Mouse (Mus musculus): ENCODE data around the gene Zfp146.
"Not testable (repeated sequence)": the region's sequence is repeated elsewhere in the genome, so short reads cannot be mapped to it uniquely, and the experiment has no call there.

The Zfp146 gene

GRCm38 (mm10) chr7:30169583-30170282 is at the start of gene Zfp146:
Gene Zfp146 (minus strand): TSS chr7:30169750.
- DNase-seq (ENCODE audit: low read depth, low spot score) = peak; percentile 95

- no peak for DNase-seq (ENCODE audit: low read depth, low spot score)
Measured at GRCm38 (mm10) chr7:30217277-30217676, 47.7 kb upstream of the Zfp146 start.

GRCm38 (mm10) chr7:30216723-30217151 is 47.2 kb upstream of the Zfp146 start:
- peak; percentile 82 for DNase-seq (ENCODE audit: low read depth, low spot score)

GRCm38 (mm10) chr7:30215875-30216274 is 46.3 kb upstream of the Zfp146 start:
- no peak for DNase-seq (ENCODE audit: low read depth, low spot score)

- no peak for DNase-seq (ENCODE audit: low read depth, low spot score)
Measured at GRCm38 (mm10) chr7:30213881-30214280, 44.3 kb upstream of the Zfp146 start.

- DNase-seq (ENCODE audit: low read depth, low spot score) = no peak
Measured at GRCm38 (mm10) chr7:30211025-30211424, 41.5 kb upstream of the Zfp146 start.

GRCm38 (mm10) chr7:30206364-30206763 is 36.8 kb upstream of the Zfp146 start:
- DNase-seq (ENCODE audit: low read depth, low spot score) = not testable (repeated sequence)

- DNase-seq (ENCODE audit: low read depth, low spot score) = no peak
Measured at GRCm38 (mm10) chr7:30205383-30205782, 35.8 kb upstream of the Zfp146 start.

- no peak for DNase-seq (ENCODE audit: low read depth, low spot score)
Measured at GRCm38 (mm10) chr7:30204380-30204779, 34.8 kb upstream of the Zfp146 start.

- no peak for DNase-seq (ENCODE audit: low read depth, low spot score)
Measured at GRCm38 (mm10) chr7:30202895-30203690, 33.5 kb upstream of the Zfp146 start.

- not testable (repeated sequence) for DNase-seq (ENCODE audit: low read depth, low spot score)
Measured at GRCm38 (mm10) chr7:30200661-30201060, 31.1 kb upstream of the Zfp146 start.

GRCm38 (mm10) chr7:30200200-30200599 is 30.6 kb upstream of the Zfp146 start:
- no peak for DNase-seq (ENCODE audit: low read depth, low spot score)

GRCm38 (mm10) chr7:30199498-30200139 is 30.1 kb upstream of the Zfp146 start:
- DNase-seq (ENCODE audit: low read depth, low spot score) = no peak

GRCm38 (mm10) chr7:30198481-30198971 is 29.0 kb upstream of the Zfp146 start, which contains the start of gene Capns1:
Gene Capns1 (minus strand): TSS chr7:30198811.
- DNase-seq (ENCODE audit: low read depth, low spot score) = no peak

GRCm38 (mm10) chr7:30197592-30198129 is 28.1 kb upstream of the Zfp146 start:
- no peak for DNase-seq (ENCODE audit: low read depth, low spot score)

GRCm38 (mm10) chr7:30196171-30196570 is 26.6 kb upstream of the Zfp146 start:
- no peak for DNase-seq (ENCODE audit: low read depth, low spot score)

- DNase-seq (ENCODE audit: low read depth, low spot score) = no peak
Measured at GRCm38 (mm10) chr7:30195461-30195860, 25.9 kb upstream of the Zfp146 start.

- peak; percentile 80 for DNase-seq (ENCODE audit: low read depth, low spot score)
Measured at GRCm38 (mm10) chr7:30194884-30195283, 25.3 kb upstream of the Zfp146 start.

- no peak for DNase-seq (ENCODE audit: low read depth, low spot score)
Measured at GRCm38 (mm10) chr7:30194101-30194831, 24.7 kb upstream of the Zfp146 start.

- no peak for DNase-seq (ENCODE audit: low read depth, low spot score)
Measured at GRCm38 (mm10) chr7:30193581-30194100, 24.1 kb upstream of the Zfp146 start.

- no peak for DNase-seq (ENCODE audit: low read depth, low spot score)
Measured at GRCm38 (mm10) chr7:30193013-30193412, 23.5 kb upstream of the Zfp146 start.
